Mouse (Mus musculus) thymus, postnatal 10 days (tissue): ENCODE measurements around the gene Arfgap3.

Experiments
- DNase-seq, 2 experiments: peaks; one replicate each; pipeline ENCODE4 v3.0.0; 2021; ENCODE audit warnings: low spot score in 2 of 2

Gene Arfgap3

GRCm38 (mm10) chr15:83254372-83255070, 95.5 kb downstream of the Arfgap3 start:
- DNase-seq = no peak

DNA sequence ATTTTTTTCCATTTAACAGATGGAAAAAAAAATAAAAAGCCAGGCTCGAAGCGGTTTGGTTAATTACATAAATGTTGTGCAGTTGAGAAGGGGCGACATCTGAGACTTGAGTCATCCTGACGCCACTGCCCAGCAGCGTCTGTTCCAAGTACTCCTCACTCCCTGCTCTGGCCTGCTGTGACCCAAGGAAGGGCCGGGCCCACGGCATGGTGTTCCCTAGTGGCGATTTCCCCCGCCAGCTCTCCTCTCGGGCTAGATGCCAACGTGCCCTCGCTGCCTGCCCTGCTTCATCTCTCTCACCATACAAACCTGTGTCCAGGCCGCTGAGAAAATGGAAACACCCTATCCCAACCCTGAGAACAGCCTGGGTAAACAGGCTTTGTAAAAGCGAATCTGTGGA, 98.0 kb downstream of the Arfgap3 start:
- DNase-seq = no peak

DNA sequence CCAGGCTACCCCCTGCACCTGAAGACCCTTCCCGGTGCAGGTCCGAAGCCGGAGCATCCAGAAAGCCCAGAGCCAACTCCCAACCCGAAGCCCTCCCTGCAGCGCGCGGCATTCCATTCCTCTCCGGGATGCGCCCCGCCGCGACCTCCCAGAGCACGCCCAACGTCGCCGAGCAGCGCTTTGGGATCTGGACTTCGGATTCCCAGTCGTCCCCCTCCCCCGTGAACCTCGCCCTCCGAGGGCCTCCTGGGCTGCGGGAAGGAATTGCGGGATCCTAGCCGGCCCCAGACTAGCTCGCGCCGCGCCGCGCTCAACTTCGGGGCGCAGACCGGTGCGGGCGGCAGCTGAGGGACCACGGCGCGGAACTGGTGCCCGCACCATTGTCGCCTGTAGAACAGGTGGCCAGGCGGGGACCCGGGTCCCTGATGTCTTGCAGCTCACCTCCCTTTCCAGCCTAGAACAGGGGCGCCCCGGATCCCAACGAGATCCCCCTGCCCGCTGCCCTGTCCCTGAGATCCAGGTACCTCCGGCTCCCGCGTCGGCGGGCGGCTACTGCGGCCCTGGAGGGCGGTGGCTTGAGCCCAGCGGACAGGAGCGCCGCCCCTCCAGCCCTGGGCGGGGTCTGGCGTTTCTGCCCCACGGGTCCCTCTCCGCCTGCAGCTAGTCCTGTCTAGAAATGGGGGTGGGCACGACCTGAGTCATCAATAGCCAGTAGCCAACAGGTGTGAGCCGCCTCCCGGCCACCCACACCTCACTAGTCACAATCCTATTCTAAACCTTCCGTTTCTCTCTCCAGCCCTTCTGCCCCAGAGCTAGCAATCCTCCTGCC, 98.7 kb downstream of the Arfgap3 start, which contains the start of gene A4galt:
A4galt (minus strand) TSS at position 599 of the 829 bp plus-strand sequence.
- DNase-seq = no peak

DNA sequence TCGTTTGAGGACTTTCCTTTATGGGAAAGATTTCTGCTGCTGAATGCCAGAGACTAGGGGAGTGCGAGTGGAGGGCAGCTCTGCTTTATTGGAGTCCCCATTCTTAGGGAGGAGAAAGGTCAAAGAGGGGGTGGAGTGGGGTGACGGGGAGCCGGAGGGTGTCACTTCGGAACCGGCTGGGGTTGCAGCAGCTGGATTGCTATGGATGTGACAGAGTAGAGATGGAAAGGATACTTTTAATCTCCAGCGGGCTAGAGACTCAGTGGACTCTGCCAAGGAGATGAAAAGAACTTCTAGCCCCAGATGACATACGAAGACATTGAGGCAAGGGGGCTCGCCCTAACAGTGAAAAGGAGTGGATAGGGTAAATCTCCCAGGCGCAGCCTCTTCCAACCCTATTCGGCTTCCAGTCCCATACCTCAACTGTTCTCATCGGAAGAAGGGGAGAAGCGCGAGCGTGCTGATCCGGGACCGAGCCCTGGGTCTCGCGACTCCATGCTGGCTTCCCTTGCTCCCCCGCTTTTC, 99.3 kb downstream of the Arfgap3 start:
- DNase-seq = no peak
